Mouse (Mus musculus): ENCODE measurements around the gene Krtap17-1. TPM values are rescaled to one million over a fixed set of nuclear protein-coding genes. Genes with fewer than 3 reads are reported as not detected.

The Krtap17-1 gene
- polyA plus RNA-seq, 1 experiment from 2014 or later, result not detected

DNA sequence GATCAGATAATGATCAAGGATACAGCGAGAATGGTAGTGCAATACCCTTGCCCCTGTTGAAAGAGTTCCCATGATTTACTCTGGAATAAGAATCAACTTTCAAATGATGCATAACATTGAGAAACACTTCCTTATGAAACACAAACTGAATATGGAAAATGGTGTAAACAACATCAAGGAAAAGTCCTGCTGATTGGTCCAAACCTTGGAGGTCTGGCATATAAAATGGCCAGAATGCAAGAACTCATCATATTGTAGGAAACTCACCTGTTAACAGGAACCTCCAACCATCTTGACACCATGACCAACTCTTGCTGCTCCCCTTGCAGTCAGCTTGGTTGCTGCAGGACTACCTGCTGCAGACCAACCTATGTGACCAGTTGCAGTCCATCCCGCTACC is 45.6 kb downstream of the Krtap17-1 start, which contains the start of gene Krtap9-5:
Gene Krtap9-5, plus strand, starts transcription at position 301 of the 400 bp plus-strand sequence.
- H3K9ac ChIP-seq, result no peak within 1 kb of the TSS
- ATAC-seq, result no peak
- no peak within 1 kb of the TSS for H3K4me2 ChIP-seq
- no peaks in the 10 kb centered on the region for H3K36me3 ChIP-seq
- no peaks in the 10 kb centered on the region for H3K4me1 ChIP-seq
- no peak within 1 kb of the TSS for H3K27ac ChIP-seq
- H3K4me3 ChIP-seq, result no peak within 1 kb of the TSS
- H3K9me3 ChIP-seq (replicated peaks), result no peaks in the 10 kb centered on the region
- WGBS (ENCODE audit: insufficient replicate concordance), result 62% methylated on average over 2 of the region's 2 CpGs
- H3K27me3 ChIP-seq (replicated peaks), result no peaks in the 10 kb centered on the region

Other genes starting within 250 kb of the Krtap17-1 start
- gene Gm11595, start 221.1 kb downstream of the Krtap17-1 start, polyA plus RNA-seq (2016; fragmentation: Nextera tagmentation; extraction: Ambion mirVana), result not detected in 2 replicates
- not detected in 2 replicates for gene Krtap4-8, start 213.3 kb downstream of the Krtap17-1 start, polyA plus RNA-seq (2016; fragmentation: Nextera tagmentation; extraction: Ambion mirVana)
- gene Krtap4-9, start 208.8 kb downstream of the Krtap17-1 start, polyA plus RNA-seq (2016; fragmentation: Nextera tagmentation; extraction: Ambion mirVana), result not detected in 2 replicates
- not detected in 2 replicates for gene Gm11596, start 200.5 kb downstream of the Krtap17-1 start, polyA plus RNA-seq (2016; fragmentation: Nextera tagmentation; extraction: Ambion mirVana)
- gene Gm11569, start 195.1 kb downstream of the Krtap17-1 start, polyA plus RNA-seq (2016; fragmentation: Nextera tagmentation; extraction: Ambion mirVana), result not detected in 2 replicates
- gene Gm11554, start 189.5 kb downstream of the Krtap17-1 start, polyA plus RNA-seq (2016; fragmentation: Nextera tagmentation; extraction: Ambion mirVana), result not detected in 2 replicates
- gene Krtap4-13, start 184.1 kb downstream of the Krtap17-1 start, polyA plus RNA-seq (2016; fragmentation: Nextera tagmentation; extraction: Ambion mirVana), result not detected in 2 replicates
- not detected in 2 replicates for gene Gm11564, start 178.3 kb downstream of the Krtap17-1 start, polyA plus RNA-seq (2016; fragmentation: Nextera tagmentation; extraction: Ambion mirVana)
- not detected in 2 replicates for gene 2300003K06Rik, start 155.9 kb downstream of the Krtap17-1 start, polyA plus RNA-seq (2016; fragmentation: Nextera tagmentation; extraction: Ambion mirVana)
- not detected in 2 replicates for gene Krtap4-16, start 142.4 kb downstream of the Krtap17-1 start, polyA plus RNA-seq (2016; fragmentation: Nextera tagmentation; extraction: Ambion mirVana)
- gene Gm11568, start 136.1 kb downstream of the Krtap17-1 start, polyA plus RNA-seq (2016; fragmentation: Nextera tagmentation; extraction: Ambion mirVana), result not detected in 2 replicates
- gene Gm11559, start 129.5 kb downstream of the Krtap17-1 start, polyA plus RNA-seq (2016; fragmentation: Nextera tagmentation; extraction: Ambion mirVana), result not detected in 2 replicates
- not detected in 2 replicates for gene Krtap9-1, start 120.6 kb downstream of the Krtap17-1 start, polyA plus RNA-seq (2016; fragmentation: Nextera tagmentation; extraction: Ambion mirVana)
- not detected in 2 replicates for gene Gm11567, start 114.8 kb downstream of the Krtap17-1 start, polyA plus RNA-seq (2016; fragmentation: Nextera tagmentation; extraction: Ambion mirVana)
- not detected in 2 replicates for gene Krtap31-1, start 86.1 kb downstream of the Krtap17-1 start, polyA plus RNA-seq (2016; fragmentation: Nextera tagmentation; extraction: Ambion mirVana)
- not detected in 2 replicates for gene Gm11565, start 79.2 kb downstream of the Krtap17-1 start, polyA plus RNA-seq (2016; fragmentation: Nextera tagmentation; extraction: Ambion mirVana)
- not detected in 2 replicates for gene Krtap31-2, start 57.7 kb downstream of the Krtap17-1 start, polyA plus RNA-seq (2016; fragmentation: Nextera tagmentation; extraction: Ambion mirVana)
- gene Krtap9-5, start 45.5 kb downstream of the Krtap17-1 start, polyA plus RNA-seq (2016; fragmentation: Nextera tagmentation; extraction: Ambion mirVana), result not detected in 2 replicates
- not detected in 2 replicates for gene Krtap29-1, start 14.9 kb downstream of the Krtap17-1 start, polyA plus RNA-seq (2016; fragmentation: Nextera tagmentation; extraction: Ambion mirVana)
- not detected in 2 replicates for gene Krtap16-1, start 7.4 kb downstream of the Krtap17-1 start, polyA plus RNA-seq (2016; fragmentation: Nextera tagmentation; extraction: Ambion mirVana)
- gene Krt33a, start 22.2 kb upstream of the Krtap17-1 start, polyA plus RNA-seq (2016; fragmentation: Nextera tagmentation; extraction: Ambion mirVana), result not detected in 2 replicates
- not detected in 2 replicates for gene Krt33b, start 35.9 kb upstream of the Krtap17-1 start, polyA plus RNA-seq (2016; fragmentation: Nextera tagmentation; extraction: Ambion mirVana)
- not detected in 2 replicates for gene Krt34, start 47.6 kb upstream of the Krtap17-1 start, polyA plus RNA-seq (2016; fragmentation: Nextera tagmentation; extraction: Ambion mirVana)
- gene Krt31, start 56.6 kb upstream of the Krtap17-1 start, polyA plus RNA-seq (2016; fragmentation: Nextera tagmentation; extraction: Ambion mirVana), result not detected in 2 replicates
- gene Krt32, start 94.2 kb upstream of the Krtap17-1 start, polyA plus RNA-seq (2016; fragmentation: Nextera tagmentation; extraction: Ambion mirVana), result not detected in 2 replicates
- not detected in 2 replicates for gene Krt35, start 102.2 kb upstream of the Krtap17-1 start, polyA plus RNA-seq (2016; fragmentation: Nextera tagmentation; extraction: Ambion mirVana)
- gene Krt36, start 111.6 kb upstream of the Krtap17-1 start, polyA plus RNA-seq (2016; fragmentation: Nextera tagmentation; extraction: Ambion mirVana), result not detected in 2 replicates
- not detected in 2 replicates for gene Krt13, start 127.6 kb upstream of the Krtap17-1 start, polyA plus RNA-seq (2016; fragmentation: Nextera tagmentation; extraction: Ambion mirVana)
- 0.28 and 0.36 TPM in 2 replicates for gene Krt15, start 141.9 kb upstream of the Krtap17-1 start, polyA plus RNA-seq (2016; fragmentation: Nextera tagmentation; extraction: Ambion mirVana)
- 4.0 and 6.7 TPM in 2 replicates for gene Krt19, start 154.7 kb upstream of the Krtap17-1 start, polyA plus RNA-seq (2016; fragmentation: Nextera tagmentation; extraction: Ambion mirVana)
- not detected in 2 replicates for gene Krt9, start 199.3 kb upstream of the Krtap17-1 start, polyA plus RNA-seq (2016; fragmentation: Nextera tagmentation; extraction: Ambion mirVana)
- 1.1 and 1.7 TPM in 2 replicates for gene Krt14, start 213.6 kb upstream of the Krtap17-1 start, polyA plus RNA-seq (2016; fragmentation: Nextera tagmentation; extraction: Ambion mirVana)